Mouse (Mus musculus): ENCODE measurements at regions not wholly inside any gene's neighbourhood (a gene's known extent, or its start where the extent isn't known, plus 50 kb on each side); places are given as distances from the start of the nearest gene placed in this dataset.

- no peak for DNase-seq (ENCODE audit: low spot score)
Measured at GRCm38 (mm10) chr6:147755750-147756523, 280.3 kb downstream of the Ccdc91 start.

- DNase-seq (ENCODE audit: low spot score): no peak
Measured at GRCm38 (mm10) chr6:147759485-147759884, 283.9 kb downstream of the Ccdc91 start.

GRCm38 (mm10) chr6:147760113-147760512, 284.5 kb downstream of the Ccdc91 start:
- DNase-seq (ENCODE audit: low spot score): no peak

GRCm38 (mm10) chr6:147765241-147765640, 281.8 kb upstream of the Far2 start:
- no peak for DNase-seq (ENCODE audit: low spot score)

- DNase-seq (ENCODE audit: low spot score): no peak
Measured at GRCm38 (mm10) chr6:147769180-147769579, 277.9 kb upstream of the Far2 start.

- DNase-seq (ENCODE audit: low spot score): no peak
Measured at GRCm38 (mm10) chr6:147770034-147770433, 277.0 kb upstream of the Far2 start.

GRCm38 (mm10) chr6:147771411-147771810, 275.6 kb upstream of the Far2 start:
- DNase-seq (ENCODE audit: low spot score): no peak

- no peak for DNase-seq (ENCODE audit: low spot score)
Measured at GRCm38 (mm10) chr6:147773904-147774303, 273.2 kb upstream of the Far2 start.

GRCm38 (mm10) chr6:147774626-147775025, 272.4 kb upstream of the Far2 start:
- DNase-seq (ENCODE audit: low spot score): no peak

- DNase-seq (ENCODE audit: low spot score): no peak
Measured at GRCm38 (mm10) chr6:147779466-147779865, 267.6 kb upstream of the Far2 start.

- no peak for DNase-seq (ENCODE audit: low spot score)
Measured at GRCm38 (mm10) chr6:147784249-147784648, 262.8 kb upstream of the Far2 start.

GRCm38 (mm10) chr6:147784854-147785253, 262.2 kb upstream of the Far2 start:
- no peak for DNase-seq (ENCODE audit: low spot score)

- no peak for DNase-seq (ENCODE audit: low spot score)
Measured at GRCm38 (mm10) chr6:147788095-147788494, 259.0 kb upstream of the Far2 start.

GRCm38 (mm10) chr6:147789112-147789511, 257.9 kb upstream of the Far2 start:
- no peak for DNase-seq (ENCODE audit: low spot score)

- no peak for DNase-seq (ENCODE audit: low spot score)
Measured at GRCm38 (mm10) chr6:147793811-147794210, 253.2 kb upstream of the Far2 start.

GRCm38 (mm10) chr6:147794351-147794750, 252.7 kb upstream of the Far2 start:
- DNase-seq (ENCODE audit: low spot score): no peak

GRCm38 (mm10) chr6:147799009-147799727, 247.9 kb upstream of the Far2 start:
- DNase-seq (ENCODE audit: low spot score): no peak

- DNase-seq (ENCODE audit: low spot score): no peak
Measured at GRCm38 (mm10) chr6:147799861-147800260, 247.2 kb upstream of the Far2 start.

- DNase-seq (ENCODE audit: low spot score): no peak
Measured at GRCm38 (mm10) chr6:147800846-147801245, 246.2 kb upstream of the Far2 start.

- no peak for DNase-seq (ENCODE audit: low spot score)
Measured at GRCm38 (mm10) chr6:147803893-147804292, 243.2 kb upstream of the Far2 start.

GRCm38 (mm10) chr6:147810710-147811109, 236.3 kb upstream of the Far2 start:
- DNase-seq (ENCODE audit: low spot score): peak; percentile 43

GRCm38 (mm10) chr6:147816861-147817260, 230.2 kb upstream of the Far2 start:
- DNase-seq (ENCODE audit: low spot score): no peak

GRCm38 (mm10) chr6:147817262-147817661, 229.8 kb upstream of the Far2 start:
- no peak for DNase-seq (ENCODE audit: low spot score)
